Mouse (Mus musculus) embryonic facial prominence, embryonic 11.5 days (tissue): ENCODE measurements around the gene Gtf3c1. TPM values are rescaled to one million over a fixed set of nuclear protein-coding genes. Genes with fewer than 3 reads are reported as not detected.
A peak's percentile ranks its signal among the peaks of the same experiment; 100 is the strongest.
"Not testable (repeated sequence)": the region's sequence is repeated elsewhere in the genome, so short reads cannot be mapped to it uniquely, and the experiment has no call there.

Experiments
- ATAC-seq: fragments of 200-750 bp; cut with Nextera tagmentation; replicated peaks from 2 replicates; pipeline ENCODE4 v1.8.0; 2017; ENCODE audit warnings: low read depth; ENCODE audit not compliant: insufficient number of reproducible peaks, low FRiP score, low TSS enrichment
- DNase-seq: peaks from one replicate; pipeline ENCODE4 v3.0.0-alpha.2; 2015; ENCODE audit warnings: low spot score
- H3K27ac ChIP-seq: fragments of 300-500 bp; sonication (generic); replicated peaks from 2 replicates; pipeline ENCODE4 v1.5.1; 2014; ENCODE audit warnings: mild to moderate bottlenecking, low read depth, low read length, control low read depth
- H3K27me3 ChIP-seq: fragments of 300-500 bp; sonication (generic); 2 replicates; pipeline ENCODE4 v1.6.1; 2014; ENCODE audit warnings: mild to moderate bottlenecking, low read length, moderate library complexity, mixed read lengths; ENCODE audit not compliant: control insufficient read depth, insufficient read depth
- H3K36me3 ChIP-seq: fragments of 300-500 bp; sonication (generic); replicated peaks from 2 replicates; pipeline ENCODE4 v1.6.1; 2014; ENCODE audit warnings: low read depth, mild to moderate bottlenecking, low read length, moderate library complexity, mixed read lengths; ENCODE audit not compliant: control insufficient read depth, insufficient read depth
- H3K4me1 ChIP-seq: fragments of 300-500 bp; sonication (generic); 2 replicates; pipeline ENCODE4 v1.6.1; 2014; ENCODE audit warnings: low read length, mixed read lengths; ENCODE audit not compliant: control insufficient read depth, insufficient read depth
- H3K4me2 ChIP-seq: fragments of 300-500 bp; sonication (generic); 2 replicates; pipeline ENCODE4 v1.6.1; 2014; ENCODE audit warnings: low read depth, mild to moderate bottlenecking, control low read depth, low read length, moderate library complexity
- H3K4me3 ChIP-seq: fragments of 300-500 bp; sonication (generic); 2 replicates; pipeline ENCODE4 v1.5.1; 2014; ENCODE audit warnings: low read depth, low read length, control low read depth
- H3K9ac ChIP-seq: fragments of 300-500 bp; sonication (generic); replicated peaks from 2 replicates; pipeline ENCODE4 v1.6.1; 2014; ENCODE audit warnings: mild to moderate bottlenecking, control low read depth, low read length
- H3K9me3 ChIP-seq: fragments of 300-500 bp; sonication (generic); replicated peaks from 2 replicates; pipeline ENCODE4 v1.6.1; 2016; ENCODE audit warnings: mild to moderate bottlenecking, low read length, inconsistent platforms, mixed read lengths; ENCODE audit not compliant: control insufficient read depth
- WGBS: fragments of 180-500 bp; shearing (Covaris S2); extraction: QIAGEN DNeasy Blood & Tissue Kit; methylation state at CpG from one replicate; pipeline ENCODE4 v1.1.7; 2014; 5-methylcytosine and 5-hydroxymethylcytosine counted together
- polyA plus RNA-seq: library from polyadenylated mRNA; unstranded; fragments of >200 nt; fragmentation: Nextera tagmentation; extraction: Ambion mirVana; gene quantifications from 2 replicates; pipeline ENCODE4 v1.2.1, GENCODE M21; 2014

Gene Gtf3c1
- polyA plus RNA-seq, 1 experiment from 2014 or later: 29.8 TPM

- WGBS: 62% methylated on average over 5 of the region's 5 CpGs
- H3K27ac ChIP-seq: no peak overlapping the region
These were observed 12.8 kb upstream of the Gtf3c1 start for GRCm38 (mm10) chr7:125720370-125720769.

GRCm38 (mm10) chr7:125717612-125718011 is 10.0 kb upstream of the Gtf3c1 start:
- Histone ChIP-seq H3K9ac (no peak overlapping the region), H3K4me3 (no peak overlapping the region), H3K36me3 (no peaks in the 10 kb centered on the region), H3K9me3 (no peaks in the 10 kb centered on the region), H3K4me2 (no peak overlapping the region), H3K27me3 (no peaks in the 10 kb centered on the region), H3K4me1 (no peaks in the 10 kb centered on the region), H3K27ac (no peak overlapping the region)
- ATAC-seq: no peak
- DNase-seq: no peak

More at GRCm38 (mm10) chr7:125720370-125720769, 12.8 kb upstream of the Gtf3c1 start:
- ATAC-seq: no peak
- H3K36me3 ChIP-seq: no peaks in the 10 kb centered on the region
- no peaks in the 10 kb centered on the region for H3K4me1 ChIP-seq
- no peak overlapping the region for H3K9ac ChIP-seq
- no peak overlapping the region for H3K4me2 ChIP-seq
- H3K9me3 ChIP-seq: no peaks in the 10 kb centered on the region
- no peak overlapping the region for H3K4me3 ChIP-seq
- H3K27me3 ChIP-seq: no peaks in the 10 kb centered on the region
- peak; percentile 58 for DNase-seq

GRCm38 (mm10) chr7:125716724-125717123 is 9.1 kb upstream of the Gtf3c1 start:
- 59% methylated on average over 2 of the region's 2 CpGs for WGBS
- no peaks in the 10 kb centered on the region for H3K27me3 ChIP-seq
- DNase-seq: no peak
- no peak for ATAC-seq
- no peaks in the 10 kb centered on the region for H3K9me3 ChIP-seq
- H3K27ac ChIP-seq: no peak overlapping the region
- no peaks in the 10 kb centered on the region for H3K4me1 ChIP-seq
- H3K4me2 ChIP-seq: no peak overlapping the region
- H3K36me3 ChIP-seq: no peaks in the 10 kb centered on the region
- H3K4me3 ChIP-seq: no peak overlapping the region
- H3K9ac ChIP-seq: no peak overlapping the region

GRCm38 (mm10) chr7:125714803-125715202 is 7.2 kb upstream of the Gtf3c1 start:
- H3K27me3 ChIP-seq: no peaks in the 10 kb centered on the region
- no peak overlapping the region for H3K4me3 ChIP-seq
- H3K9ac ChIP-seq: no peak overlapping the region
- H3K9me3 ChIP-seq: no peaks in the 10 kb centered on the region
- no peak overlapping the region for H3K27ac ChIP-seq
- H3K36me3 ChIP-seq: no peaks in the 10 kb centered on the region
- 90% methylated on average over 3 of the region's 3 CpGs for WGBS
- H3K4me2 ChIP-seq: no peak overlapping the region
- ATAC-seq (no peak), DNase-seq (no peak)
- H3K4me1 ChIP-seq: no peaks in the 10 kb centered on the region

- WGBS: 94% methylated on average over 6 of the region's 7 CpGs
- H3K9me3 ChIP-seq, H3K27me3 ChIP-seq, DNase-seq, H3K4me1 ChIP-seq, H3K4me2 ChIP-seq, H3K27ac ChIP-seq, H3K4me3 ChIP-seq, ATAC-seq, H3K9ac ChIP-seq, H3K36me3 ChIP-seq: not testable (repeated sequence)
These were observed 6.0 kb upstream of the Gtf3c1 start for GRCm38 (mm10) chr7:125713542-125714055.

- WGBS: under 1% methylated on average over 15 of the region's 15 CpGs
- Histone ChIP-seq H3K9me3 (no peaks in the 10 kb centered on the region), H3K9ac (peak overlapping the region; percentile 93), H3K27ac (no peak overlapping the region), H3K27me3 (no peaks in the 10 kb centered on the region), H3K4me2 (peak overlapping the region; percentile 76), H3K4me3 (peak overlapping the region; percentile 79), H3K36me3 (peaks cover 4% of the 10 kb centered on the region; the same call in 1 of the 2 replicates), H3K4me1 (peaks cover 8% of the 10 kb centered on the region)
- DNase-seq (peak; percentile 13), ATAC-seq (no peak)
These were observed 520 bp upstream of the Gtf3c1 start for GRCm38 (mm10) chr7:125708100-125708499.

- Histone ChIP-seq H3K36me3 (peaks cover 4% of the 10 kb centered on the region; the same call in 1 of the 2 replicates), H3K4me3 (peak overlapping the region; percentile 79), H3K27me3 (no peaks in the 10 kb centered on the region), H3K4me1 (peaks cover 8% of the 10 kb centered on the region), H3K9ac (peak overlapping the region; percentile 93), H3K27ac (peak overlapping the region; percentile 78), H3K9me3 (no peaks in the 10 kb centered on the region), H3K4me2 (peak overlapping the region; percentile 72)
- under 1% methylated on average over 24 of the region's 24 CpGs for WGBS
- peak; percentile 72 for DNase-seq
- ATAC-seq: peak; percentile 83
These were observed 394 bp downstream of the Gtf3c1 start for GRCm38 (mm10) chr7:125707186-125707585.

GRCm38 (mm10) chr7:125702791-125703190 is 4.8 kb downstream of the Gtf3c1 start:
- peaks cover 5% of the 10 kb centered on the region for H3K4me1 ChIP-seq
- WGBS: 86% methylated on average over 1 of the region's 1 CpGs
- no peaks in the 10 kb centered on the region for H3K9me3 ChIP-seq
- H3K9ac ChIP-seq: no peak overlapping the region
- H3K4me3 ChIP-seq: no peak overlapping the region
- H3K4me2 ChIP-seq: no peak overlapping the region
- peaks cover 35% of the 10 kb centered on the region for H3K36me3 ChIP-seq
- no peak overlapping the region for H3K27ac ChIP-seq
- H3K27me3 ChIP-seq: no peaks in the 10 kb centered on the region
- DNase-seq: no peak
- no peak for ATAC-seq
